13 mouse cellular contexts compared by ENCODE assay signal in the genomic region with DNA sequence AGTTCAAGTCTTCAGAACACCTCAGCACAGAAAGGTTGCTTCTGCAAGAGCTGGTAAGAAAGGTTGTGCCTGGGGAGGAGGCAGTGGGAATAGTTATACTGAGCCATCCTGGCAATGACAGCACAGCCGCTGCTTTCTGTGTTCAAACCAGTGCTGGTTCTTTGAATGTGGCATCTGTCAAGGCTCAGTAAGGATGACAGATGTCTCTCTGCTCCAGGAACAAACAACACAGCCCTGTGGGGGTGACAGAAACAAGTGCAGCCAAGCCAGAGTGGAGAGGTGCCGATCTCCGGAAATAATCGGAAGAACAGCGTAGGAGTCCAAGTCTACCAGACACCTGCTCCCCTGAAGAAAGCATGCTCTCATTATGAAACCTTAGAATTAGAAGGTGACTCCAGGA.
A peak's percentile ranks its signal among the peaks of the same experiment; 100 is the strongest.
DNase-seq lines count a peak whose midpoint lies in the region; ATAC-seq lines count a peak whose summit lies in the region.
"Had no signal": no experiment of that assay in that cellular context is flagged by ENCODE, and none has a peak within 500 bp of the region (broad histone marks: within the 10 kb centered on the region; RNA-seq: fewer than 3 reads in every experiment).

No protein-coding gene starts in this region.

- no peak for DNase-seq in frontal cortex, postnatal 14 days (ENCODE audit: low spot score in 2 of 2)
- peak; percentile 57 for DNase-seq in right cerebral cortex, adult 2 months (ENCODE audit: low spot score in 2 of 2)
- DNase-seq in right cerebral cortex, postnatal 14 days = no peak
- DNase-seq in layer of hippocampus, postnatal 36 days = peak; percentile 50 to 61
- peak; percentile 67 for DNase-seq in telencephalon, adult 2 months (ENCODE audit: low read depth, low spot score)
- DNase-seq in neural tube, embryonic 10.5 days (ENCODE audit: extremely low spot score, low spot score) = no peak
- DNase-seq in lung, postnatal 14 days = no peak
- DNase-seq: adrenal gland, adult 2 months; cerebellum, adult 9-11 months; heart, adult 2 months; kidney, adult 2 months; kidney, postnatal 36 days had no signal

- peak; percentile 56 for ATAC-seq in frontal cortex, adult (ENCODE audit: low TSS enrichment)

Comparison
In these comparisons a context has a peak if more than half of its experiments do, and no peak if none do; other contexts are left out.
1. DNase-seq: peak in right cerebral cortex, adult 2 months (2 of 2), layer of hippocampus, postnatal 36 days (2 of 2) and telencephalon, adult 2 months (single experiment); none in frontal cortex, postnatal 14 days (0 of 2), right cerebral cortex, postnatal 14 days (single experiment), neural tube, embryonic 10.5 days (single experiment) and lung, postnatal 14 days (single experiment).